Mouse (Mus musculus): Measurements from ENCODE around the gene Tmc1. TPM values are rescaled to one million over a fixed set of nuclear protein-coding genes. Genes with fewer than 3 reads are reported as not detected.

The Tmc1 gene
- polyA plus RNA-seq, 1 experiment, result not detected

DNA sequence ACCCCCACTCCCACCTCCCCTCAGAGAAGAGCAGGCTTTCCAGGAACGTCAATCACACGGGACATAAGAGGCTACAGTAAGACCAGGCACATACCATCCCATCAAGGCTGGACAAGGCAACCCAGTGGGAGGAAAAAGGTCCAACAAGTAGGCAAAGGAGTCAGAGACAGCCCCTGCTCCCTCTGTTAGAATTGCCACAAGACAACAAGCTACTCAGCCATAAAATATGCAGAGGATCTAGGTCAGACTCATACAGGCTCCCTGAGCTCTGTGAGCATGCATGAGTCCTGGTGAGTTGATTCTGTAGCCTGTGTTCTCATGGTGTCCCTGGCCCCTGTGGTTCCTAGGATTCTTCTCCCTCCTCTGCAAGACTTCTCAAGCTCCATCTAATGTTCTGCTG, 178.3 kb downstream of the Tmc1 start:
- Histone ChIP-seq H3K4me3 (no peak overlapping the region), H3K27me3 (ENCODE audit: control insufficient read depth, insufficient read depth, insufficient read length) (no peaks in the 10 kb centered on the region), H3ac (ENCODE audit: control insufficient read depth, insufficient read length) (no peak overlapping the region), H3K79me2 (ENCODE audit: control insufficient read depth, insufficient read depth) (no peaks in the 10 kb centered on the region), H3K36me3 (ENCODE audit: control insufficient read depth, insufficient read depth) (no peaks in the 10 kb centered on the region), H3K4me2 (ENCODE audit: low read depth) (no peak overlapping the region)
- TF ChIP-seq MYOD1 (IDR thresholded peaks at IDR 0.05; ENCODE audit: control insufficient read depth in 1 of 3, insufficient read length in 2 of 3, low read depth in 2 of 3) (no peak), CEBPB (IDR thresholded peaks at IDR 0.05; ENCODE audit: insufficient read depth, poor library complexity, severe bottlenecking) (no peak), POLR2A (IDR thresholded peaks at IDR 0.05; ENCODE audit: insufficient read length, low read depth) (no peak), TCF12 (IDR thresholded peaks at IDR 0.05; ENCODE audit: insufficient read depth, poor library complexity, severe bottlenecking) (no peak), POLR2AphosphoS2 (IDR thresholded peaks at IDR 0.05; ENCODE audit: insufficient read length, low read depth) (no peak), E2F4 (IDR thresholded peaks at IDR 0.05; ENCODE audit: insufficient read depth) (no peak), REST (IDR thresholded peaks at IDR 0.05; ENCODE audit: insufficient read depth, insufficient read length) (no peak), SRF (IDR thresholded peaks at IDR 0.05; ENCODE audit: control insufficient read depth, insufficient read length, low read depth) (no peak), MAX (IDR thresholded peaks at IDR 0.05; ENCODE audit: low read depth) (no peak), USF1 (IDR thresholded peaks at IDR 0.05; ENCODE audit: low read depth) (no peak), MYOG (IDR thresholded peaks at IDR 0.05; ENCODE audit: control insufficient read depth in 1 of 3, insufficient read depth in 1 of 3, insufficient read length in 2 of 3, low read depth in 2 of 3) (no peak), TCF3 (IDR thresholded peaks at IDR 0.05; ENCODE audit: insufficient read length, low read depth) (no peak)

DNA sequence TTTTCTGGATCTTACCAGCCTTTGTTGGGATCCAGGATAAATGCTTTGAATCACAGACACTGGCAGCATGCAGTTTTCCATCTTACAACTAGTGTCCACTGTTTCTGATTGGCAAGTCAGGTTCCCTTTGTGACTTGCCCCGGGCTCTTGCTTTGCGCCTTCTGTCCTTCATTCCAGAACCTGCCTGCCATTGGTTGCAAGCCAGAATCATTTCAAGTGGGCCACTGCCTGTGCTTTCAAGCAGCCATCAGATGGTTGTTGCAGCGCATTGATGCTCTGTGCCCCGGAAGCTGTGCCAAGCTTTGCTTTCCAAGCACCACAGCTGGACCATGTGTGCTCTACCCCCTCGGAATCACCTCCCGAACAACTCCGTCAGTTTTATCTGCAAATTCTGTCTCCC, 180.1 kb downstream of the Tmc1 start:
- TF ChIP-seq CEBPB (IDR thresholded peaks at IDR 0.05; ENCODE audit: insufficient read depth, poor library complexity, severe bottlenecking), result no peak
- TF ChIP-seq MAX (IDR thresholded peaks at IDR 0.05; ENCODE audit: low read depth), result no peak
- no peak for TF ChIP-seq SRF (IDR thresholded peaks at IDR 0.05; ENCODE audit: control insufficient read depth, insufficient read length, low read depth)
- TF ChIP-seq POLR2AphosphoS2 (IDR thresholded peaks at IDR 0.05; ENCODE audit: insufficient read length, low read depth), result no peak
- TF ChIP-seq REST (IDR thresholded peaks at IDR 0.05; ENCODE audit: insufficient read depth, insufficient read length), result no peak
- TF ChIP-seq POLR2A (IDR thresholded peaks at IDR 0.05; ENCODE audit: insufficient read length, low read depth), result no peak
- no peak for TF ChIP-seq USF1 (IDR thresholded peaks at IDR 0.05; ENCODE audit: low read depth)
- no peak for TF ChIP-seq MYOG (IDR thresholded peaks at IDR 0.05; ENCODE audit: control insufficient read depth in 1 of 3, insufficient read depth in 1 of 3, insufficient read length in 2 of 3, low read depth in 2 of 3)
- no peak for TF ChIP-seq TCF12 (IDR thresholded peaks at IDR 0.05; ENCODE audit: insufficient read depth, poor library complexity, severe bottlenecking)
- TF ChIP-seq E2F4 (IDR thresholded peaks at IDR 0.05; ENCODE audit: insufficient read depth), result no peak
- TF ChIP-seq MYOD1 (IDR thresholded peaks at IDR 0.05; ENCODE audit: control insufficient read depth in 1 of 3, insufficient read length in 2 of 3, low read depth in 2 of 3), result no peak
- TF ChIP-seq TCF3 (IDR thresholded peaks at IDR 0.05; ENCODE audit: insufficient read length, low read depth), result no peak
- H3K4me2 ChIP-seq (ENCODE audit: low read depth), result no peak overlapping the region
- no peaks in the 10 kb centered on the region for H3K79me2 ChIP-seq (ENCODE audit: control insufficient read depth, insufficient read depth)
- no peaks in the 10 kb centered on the region for H3K36me3 ChIP-seq (ENCODE audit: control insufficient read depth, insufficient read depth)
- no peak overlapping the region for H3K4me3 ChIP-seq
- H3ac ChIP-seq (ENCODE audit: control insufficient read depth, insufficient read length), result no peak overlapping the region
- H3K27me3 ChIP-seq (ENCODE audit: control insufficient read depth, insufficient read depth, insufficient read length), result no peaks in the 10 kb centered on the region

DNA sequence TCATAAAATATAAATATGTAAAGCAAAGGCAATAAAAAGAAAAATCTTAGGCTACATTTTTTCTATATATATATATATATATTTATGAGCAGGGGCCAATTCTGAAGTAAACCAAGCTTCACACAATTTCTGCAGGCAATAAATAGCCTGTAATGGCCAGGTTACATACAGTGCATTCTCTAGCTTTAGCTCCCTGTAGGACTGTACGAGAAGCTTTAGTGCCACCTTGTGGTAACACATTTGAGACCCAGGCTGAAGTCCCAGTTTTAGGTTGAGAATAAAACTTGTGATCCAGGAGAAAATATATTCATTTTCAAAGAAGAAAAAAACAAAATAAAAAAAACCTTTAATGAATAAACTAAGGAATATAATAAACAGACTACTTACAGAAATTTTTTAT, 189.8 kb downstream of the Tmc1 start:
- TF ChIP-seq MAX (IDR thresholded peaks at IDR 0.05; ENCODE audit: low read depth) (no peak), MYOD1 (IDR thresholded peaks at IDR 0.05; ENCODE audit: control insufficient read depth in 1 of 3, insufficient read length in 2 of 3, low read depth in 2 of 3) (no peak), SRF (IDR thresholded peaks at IDR 0.05; ENCODE audit: control insufficient read depth, insufficient read length, low read depth) (no peak), TCF3 (IDR thresholded peaks at IDR 0.05; ENCODE audit: insufficient read length, low read depth) (no peak), POLR2A (IDR thresholded peaks at IDR 0.05; ENCODE audit: insufficient read length, low read depth) (no peak), E2F4 (IDR thresholded peaks at IDR 0.05; ENCODE audit: insufficient read depth) (no peak), POLR2AphosphoS2 (IDR thresholded peaks at IDR 0.05; ENCODE audit: insufficient read length, low read depth) (no peak), CEBPB (IDR thresholded peaks at IDR 0.05; ENCODE audit: insufficient read depth, poor library complexity, severe bottlenecking) (no peak), MYOG (IDR thresholded peaks at IDR 0.05; ENCODE audit: control insufficient read depth in 1 of 3, insufficient read depth in 1 of 3, insufficient read length in 2 of 3, low read depth in 2 of 3) (no peak), REST (IDR thresholded peaks at IDR 0.05; ENCODE audit: insufficient read depth, insufficient read length) (no peak), TCF12 (IDR thresholded peaks at IDR 0.05; ENCODE audit: insufficient read depth, poor library complexity, severe bottlenecking) (no peak), USF1 (IDR thresholded peaks at IDR 0.05; ENCODE audit: low read depth) (no peak)
- H3K4me2 ChIP-seq (ENCODE audit: low read depth), result no peak overlapping the region
- H3K79me2 ChIP-seq (ENCODE audit: control insufficient read depth, insufficient read depth), result no peaks in the 10 kb centered on the region
- no peaks in the 10 kb centered on the region for H3K36me3 ChIP-seq (ENCODE audit: control insufficient read depth, insufficient read depth)
- H3K27me3 ChIP-seq (ENCODE audit: control insufficient read depth, insufficient read depth, insufficient read length), result no peaks in the 10 kb centered on the region
- H3ac ChIP-seq (ENCODE audit: control insufficient read depth, insufficient read length), result no peak overlapping the region
- no peak overlapping the region for H3K4me3 ChIP-seq

DNA sequence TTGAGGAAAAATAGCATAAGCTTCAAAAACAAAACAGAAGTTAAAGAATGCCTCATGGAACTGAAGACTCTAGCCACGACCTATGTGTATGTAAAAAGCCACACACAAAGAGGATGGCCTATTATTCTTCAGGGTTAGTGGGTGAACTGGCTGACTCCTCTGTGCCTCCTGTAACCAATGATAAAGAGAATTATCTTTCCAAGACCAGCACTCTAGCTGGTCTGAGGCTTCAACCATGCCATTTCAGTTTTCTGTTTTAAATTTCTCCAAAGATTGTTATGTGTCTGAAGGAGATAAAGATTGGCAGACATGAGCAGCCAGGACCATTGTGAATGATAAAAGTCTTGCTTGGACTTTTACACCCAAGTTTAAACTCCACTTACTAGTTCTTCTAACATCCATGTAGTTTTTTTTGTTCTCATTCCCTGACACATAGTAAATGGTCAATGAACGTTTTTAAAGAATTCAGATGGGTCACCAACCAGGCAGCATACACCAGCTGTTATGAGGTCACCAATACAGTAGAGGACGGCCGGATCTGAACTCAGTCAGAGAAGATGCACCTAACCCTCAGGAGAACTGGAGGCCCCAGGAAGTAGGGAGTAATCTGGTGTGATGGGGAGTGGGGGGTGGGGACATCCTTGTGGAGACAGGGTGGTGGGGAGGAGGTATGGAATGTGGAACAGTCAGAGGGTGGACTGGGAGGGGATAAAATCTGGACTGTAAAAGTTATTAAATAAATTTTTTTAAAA, 192.2 kb downstream of the Tmc1 start:
- Histone ChIP-seq H3K27me3 (ENCODE audit: control insufficient read depth, insufficient read depth, insufficient read length) (no peaks in the 10 kb centered on the region), H3K79me2 (ENCODE audit: control insufficient read depth, insufficient read depth) (no peaks in the 10 kb centered on the region), H3K4me2 (ENCODE audit: low read depth) (no peak overlapping the region), H3K36me3 (ENCODE audit: control insufficient read depth, insufficient read depth) (no peaks in the 10 kb centered on the region), H3K4me3 (no peak overlapping the region), H3ac (ENCODE audit: control insufficient read depth, insufficient read length) (no peak overlapping the region)
- TF ChIP-seq REST (IDR thresholded peaks at IDR 0.05; ENCODE audit: insufficient read depth, insufficient read length) (no peak), POLR2AphosphoS2 (IDR thresholded peaks at IDR 0.05; ENCODE audit: insufficient read length, low read depth) (no peak), MAX (IDR thresholded peaks at IDR 0.05; ENCODE audit: low read depth) (no peak), SRF (IDR thresholded peaks at IDR 0.05; ENCODE audit: control insufficient read depth, insufficient read length, low read depth) (no peak), E2F4 (IDR thresholded peaks at IDR 0.05; ENCODE audit: insufficient read depth) (no peak), CEBPB (IDR thresholded peaks at IDR 0.05; ENCODE audit: insufficient read depth, poor library complexity, severe bottlenecking) (no peak)

Measured in myocyte (in vitro differentiated cells).